Mouse (Mus musculus): ENCODE results near the gene Serpinb1a.
"Not testable (repeated sequence)": the region's sequence is repeated elsewhere in the genome, so short reads cannot be mapped to it uniquely, and the experiment has no call there.

Serpinb1a gene

GRCm38 (mm10) chr13:32850668-32851404, at the start of gene Serpinb1a:
Gene Serpinb1a, minus strand, starts transcription at chr13:32851185.
- no peak for DNase-seq (ENCODE audit: low read depth in 1 of 2, low spot score in 2 of 2)

GRCm38 (mm10) chr13:32900639-32901038, 49.7 kb upstream of the Serpinb1a start:
- DNase-seq (ENCODE audit: low read depth in 1 of 2, low spot score in 2 of 2) = peak in 1 of 2 experiments; percentile 12

GRCm38 (mm10) chr13:32899114-32899513, 48.1 kb upstream of the Serpinb1a start:
- not testable (repeated sequence) for DNase-seq (ENCODE audit: low read depth in 1 of 2, low spot score in 2 of 2)

- no peak for DNase-seq (ENCODE audit: low read depth in 1 of 2, low spot score in 2 of 2)
Measured at GRCm38 (mm10) chr13:32898111-32898510, 47.1 kb upstream of the Serpinb1a start, which contains the start of gene Serpinb1c. Gene Serpinb1c, minus strand, starts transcription at chr13:32898211.

GRCm38 (mm10) chr13:32896931-32897330, 45.9 kb upstream of the Serpinb1a start:
- no peak for DNase-seq (ENCODE audit: low read depth in 1 of 2, low spot score in 2 of 2)

- DNase-seq (ENCODE audit: low read depth in 1 of 2, low spot score in 2 of 2) = no peak
Measured at GRCm38 (mm10) chr13:32884755-32885154, 33.8 kb upstream of the Serpinb1a start.

GRCm38 (mm10) chr13:32873862-32874261, 22.9 kb upstream of the Serpinb1a start:
- DNase-seq (ENCODE audit: low read depth in 1 of 2, low spot score in 2 of 2) = no peak

- DNase-seq (ENCODE audit: low read depth in 1 of 2, low spot score in 2 of 2) = no peak
Measured at GRCm38 (mm10) chr13:32868843-32869242, 17.9 kb upstream of the Serpinb1a start.

GRCm38 (mm10) chr13:32868233-32868632, 17.2 kb upstream of the Serpinb1a start:
- DNase-seq (ENCODE audit: low read depth in 1 of 2, low spot score in 2 of 2) = not testable (repeated sequence)

GRCm38 (mm10) chr13:32867030-32867429, 16.0 kb upstream of the Serpinb1a start:
- no peak for DNase-seq (ENCODE audit: low read depth in 1 of 2, low spot score in 2 of 2)

GRCm38 (mm10) chr13:32866484-32866883, 15.5 kb upstream of the Serpinb1a start:
- peak in 1 of 2 experiments; percentile 26 for DNase-seq (ENCODE audit: low read depth in 1 of 2, low spot score in 2 of 2)

GRCm38 (mm10) chr13:32865591-32865990, 14.6 kb upstream of the Serpinb1a start:
- DNase-seq (ENCODE audit: low read depth in 1 of 2, low spot score in 2 of 2) = no peak

GRCm38 (mm10) chr13:32864529-32864928, 13.5 kb upstream of the Serpinb1a start:
- not testable (repeated sequence) for DNase-seq (ENCODE audit: low read depth in 1 of 2, low spot score in 2 of 2)

- no peak for DNase-seq (ENCODE audit: low read depth in 1 of 2, low spot score in 2 of 2)
Measured at GRCm38 (mm10) chr13:32863456-32863855, 12.5 kb upstream of the Serpinb1a start.

GRCm38 (mm10) chr13:32860821-32861220, 9.8 kb upstream of the Serpinb1a start:
- no peak for DNase-seq (ENCODE audit: low read depth in 1 of 2, low spot score in 2 of 2)

GRCm38 (mm10) chr13:32853073-32853472, 2.1 kb upstream of the Serpinb1a start:
- DNase-seq (ENCODE audit: low read depth in 1 of 2, low spot score in 2 of 2) = no peak

- DNase-seq (ENCODE audit: low read depth in 1 of 2, low spot score in 2 of 2) = no peak
Measured at GRCm38 (mm10) chr13:32852539-32852938, 1.6 kb upstream of the Serpinb1a start.

GRCm38 (mm10) chr13:32851967-32852366, 982 bp upstream of the Serpinb1a start:
- DNase-seq (ENCODE audit: low read depth in 1 of 2, low spot score in 2 of 2) = no peak

GRCm38 (mm10) chr13:32850156-32850555, 829 bp downstream of the Serpinb1a start:
- no peak for DNase-seq (ENCODE audit: low read depth in 1 of 2, low spot score in 2 of 2)

GRCm38 (mm10) chr13:32849531-32850123, 1.4 kb downstream of the Serpinb1a start:
- DNase-seq (ENCODE audit: low read depth in 1 of 2, low spot score in 2 of 2) = no peak

- no peak for DNase-seq (ENCODE audit: low read depth in 1 of 2, low spot score in 2 of 2)
Measured at GRCm38 (mm10) chr13:32849092-32849491, 1.9 kb downstream of the Serpinb1a start.

- DNase-seq (ENCODE audit: low read depth in 1 of 2, low spot score in 2 of 2) = no peak
Measured at GRCm38 (mm10) chr13:32846221-32846620, 4.8 kb downstream of the Serpinb1a start.
